Mouse (Mus musculus) brain, embryonic 14.5 days (tissue): ENCODE data around the gene Cbx8. TPM values are rescaled to one million over a fixed set of nuclear protein-coding genes. Genes with fewer than 3 reads are reported as not detected.

Source experiments
- DNase-seq: peaks from one replicate; pipeline ENCODE4 v3.0.0-alpha.2; 2011; ENCODE audit warnings: low read depth
- CTCF ChIP-seq: fragments of 200-500 bp; IDR thresholded peaks from 2 replicates; pipeline ENCODE4 v1.5.1; 2012; ENCODE audit warnings: inconsistent platforms, mild to moderate bottlenecking, moderate library complexity, borderline replicate concordance; ENCODE audit not compliant: insufficient read depth, insufficient read length; ENCODE audit errors: extremely low read depth
- POLR2A ChIP-seq: fragments of 200-500 bp; IDR thresholded peaks from 2 replicates; pipeline ENCODE4 v1.6.1; 2012; ENCODE audit warnings: mild to moderate bottlenecking, inconsistent platforms, borderline replicate concordance; ENCODE audit not compliant: poor library complexity, insufficient read depth, insufficient read length, severe bottlenecking; ENCODE audit errors: extremely low read depth
- polyA plus RNA-seq: library from polyadenylated mRNA; depleted of rRNA; stranded (reverse); fragments of >200 nt; gene quantifications from 2 replicates; pipeline ENCODE4 v1.2.3, GENCODE M21; 2012; rRNA removed

Gene Cbx8
- polyA plus RNA-seq, result 6.5 and 10.4 TPM in 2 replicates

- TF ChIP-seq POLR2A (peak; percentile 75; the same call in 1 of the 2 replicates), CTCF (no peak)
- peak; percentile 100 for DNase-seq
Observed at GRCm38 (mm10) chr11:119040600-119041324, at the start of gene Cbx8. Gene Cbx8 (minus strand): TSS chr11:119040969.

GRCm38 (mm10) chr11:119090076-119090960, 49.5 kb upstream of the Cbx8 start:
- DNase-seq, result peak; percentile 47

DNA sequence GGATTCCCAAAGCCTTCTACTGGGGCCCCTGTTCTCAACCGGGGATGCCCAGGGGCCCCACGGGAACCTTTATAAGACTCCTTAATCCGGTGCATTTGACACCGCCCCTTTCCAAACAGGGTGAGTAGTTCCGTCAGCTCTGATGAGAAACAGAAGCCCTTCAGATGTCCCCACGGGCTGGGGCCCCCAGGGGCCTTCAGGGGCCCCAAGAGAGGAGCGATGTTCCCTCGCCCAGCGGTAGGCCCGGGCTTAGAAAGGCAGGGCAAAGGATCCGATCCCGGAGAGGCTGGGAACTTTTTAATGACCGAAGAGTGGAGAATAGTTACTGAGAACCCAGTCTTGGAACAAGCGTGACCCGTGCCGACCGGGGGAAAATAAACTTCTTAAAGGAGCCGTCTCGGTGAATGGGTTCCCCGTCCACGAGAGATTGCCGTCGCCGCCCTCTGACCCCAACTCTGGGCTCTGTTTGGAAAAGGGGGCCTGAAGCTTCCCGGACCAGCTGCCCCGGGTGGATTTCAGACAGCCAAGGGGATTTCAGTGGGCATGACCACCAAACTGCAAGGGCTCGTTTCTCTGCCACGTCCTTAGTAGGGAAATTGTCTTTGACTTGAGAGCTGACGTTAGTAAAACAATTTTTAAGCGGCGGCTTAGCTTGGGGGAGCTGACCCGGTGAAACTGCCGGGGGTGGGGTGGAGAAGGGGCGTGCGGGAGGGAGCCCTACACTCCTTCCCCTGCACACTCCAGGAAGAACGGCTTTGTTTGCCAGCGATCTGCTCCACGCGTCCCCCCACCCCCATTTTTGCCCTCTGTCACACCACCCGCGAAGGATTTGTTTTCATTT, 48.7 kb upstream of the Cbx8 start:
- no peak for TF ChIP-seq CTCF
- no peak for TF ChIP-seq POLR2A
- DNase-seq, result peak; percentile 18

More at GRCm38 (mm10) chr11:119090076-119090960, 49.5 kb upstream of the Cbx8 start:
- TF ChIP-seq CTCF, result no peak
- TF ChIP-seq POLR2A, result no peak

DNA sequence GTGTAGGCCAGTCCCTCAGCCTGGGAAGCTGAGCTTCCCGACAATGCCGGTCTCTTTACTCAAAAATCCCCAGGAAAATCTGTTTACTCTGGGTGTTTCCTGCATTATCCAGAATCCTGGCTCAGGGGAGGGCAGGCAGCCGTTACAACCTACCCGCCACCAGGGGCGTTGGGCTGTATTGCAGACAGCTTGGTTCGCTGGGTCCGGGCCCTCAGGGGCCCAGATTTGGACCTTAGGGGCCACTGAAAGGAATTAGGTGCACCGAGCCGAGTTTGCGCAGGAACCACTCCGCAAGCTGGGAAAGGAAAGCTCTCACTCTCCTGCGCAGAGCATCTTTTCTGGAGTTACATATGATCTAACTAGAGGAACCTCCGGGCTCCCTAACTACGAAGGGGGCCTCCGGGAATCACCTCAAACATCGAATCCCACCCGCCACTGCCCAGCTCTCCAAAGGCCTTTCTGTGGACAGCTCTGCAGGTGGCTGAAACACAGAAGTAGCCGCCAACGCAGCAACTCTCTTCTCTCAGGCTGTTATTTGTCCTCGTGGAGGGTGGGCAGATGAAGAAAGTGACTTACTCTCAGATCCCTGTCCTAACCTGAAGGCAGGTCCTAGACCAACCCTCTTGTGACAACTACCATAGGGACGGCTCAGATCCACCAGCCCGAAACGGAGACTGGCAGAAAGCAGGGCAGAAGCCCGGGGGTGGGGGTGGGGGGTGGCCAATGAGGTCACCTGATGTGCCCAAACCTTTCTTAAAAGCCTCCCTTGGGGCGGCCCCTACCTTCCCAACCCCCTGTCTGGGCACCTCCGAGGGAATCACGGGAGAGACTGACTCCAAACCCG, 47.8 kb upstream of the Cbx8 start:
- peak; percentile 47 for DNase-seq
- no peak for TF ChIP-seq POLR2A
- TF ChIP-seq CTCF, result peak; percentile 61; the same call in 1 of the 2 replicates

GRCm38 (mm10) chr11:119087301-119088082, 46.7 kb upstream of the Cbx8 start:
- no peak for TF ChIP-seq POLR2A
- no peak for TF ChIP-seq CTCF
- peak; percentile 22 for DNase-seq

DNA sequence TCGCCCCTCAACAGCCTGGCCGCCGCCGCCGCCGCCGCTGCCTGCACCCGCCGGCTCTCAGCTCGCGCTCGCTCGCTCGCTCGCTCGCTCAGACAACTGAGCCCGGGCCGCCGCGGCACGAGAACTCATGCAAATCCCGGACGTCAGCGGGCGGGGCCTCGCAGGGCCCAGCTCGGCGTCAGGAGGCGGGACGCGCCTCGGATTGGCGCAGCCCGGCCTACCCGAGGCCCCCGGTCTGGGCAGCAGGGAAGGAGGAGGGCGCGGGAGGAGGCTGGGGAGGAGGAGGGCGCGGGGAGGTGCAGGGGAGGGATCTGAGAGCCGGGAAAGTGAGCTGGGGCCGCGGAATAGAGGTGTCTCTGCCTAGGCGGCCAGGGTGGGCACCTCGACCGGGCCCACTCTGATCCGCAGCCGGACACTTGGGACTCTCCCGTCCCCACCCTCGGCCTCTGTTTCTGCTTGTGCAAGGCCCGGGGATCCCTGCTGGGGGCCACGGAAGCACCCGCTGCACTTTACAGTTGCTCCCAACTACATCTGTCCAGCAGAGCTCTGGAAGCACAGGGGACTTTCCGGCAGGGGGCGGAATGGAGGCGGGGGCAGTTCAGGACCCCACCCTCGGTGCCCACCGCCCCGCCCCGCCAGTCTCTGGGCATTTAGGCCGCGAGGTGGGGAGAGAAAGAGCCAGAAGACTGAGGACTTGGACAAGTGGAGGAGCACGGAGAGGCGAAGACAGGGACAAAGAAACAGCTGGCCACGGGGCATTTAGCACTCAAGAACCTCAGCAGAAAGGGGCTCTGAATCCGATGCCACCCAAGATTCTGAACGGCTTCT, 45.6 kb upstream of the Cbx8 start, which contains the start of gene Cbx4:
Gene Cbx4 (minus strand): TSS at position 78 of the 828 bp plus-strand sequence.
- peak; percentile 99 for DNase-seq

GRCm38 (mm10) chr11:119085279-119086062, 44.7 kb upstream of the Cbx8 start:
- DNase-seq, result peak; percentile 90
- TF ChIP-seq CTCF (no peak), POLR2A (no peak)

More for the DNA sequence above, 45.6 kb upstream of the Cbx8 start, which contains the start of gene Cbx4:
- TF ChIP-seq CTCF (0 out of 2 replicates have a peak, but pooled peaks have one; percentile 9), POLR2A (peak; percentile 92)

DNA sequence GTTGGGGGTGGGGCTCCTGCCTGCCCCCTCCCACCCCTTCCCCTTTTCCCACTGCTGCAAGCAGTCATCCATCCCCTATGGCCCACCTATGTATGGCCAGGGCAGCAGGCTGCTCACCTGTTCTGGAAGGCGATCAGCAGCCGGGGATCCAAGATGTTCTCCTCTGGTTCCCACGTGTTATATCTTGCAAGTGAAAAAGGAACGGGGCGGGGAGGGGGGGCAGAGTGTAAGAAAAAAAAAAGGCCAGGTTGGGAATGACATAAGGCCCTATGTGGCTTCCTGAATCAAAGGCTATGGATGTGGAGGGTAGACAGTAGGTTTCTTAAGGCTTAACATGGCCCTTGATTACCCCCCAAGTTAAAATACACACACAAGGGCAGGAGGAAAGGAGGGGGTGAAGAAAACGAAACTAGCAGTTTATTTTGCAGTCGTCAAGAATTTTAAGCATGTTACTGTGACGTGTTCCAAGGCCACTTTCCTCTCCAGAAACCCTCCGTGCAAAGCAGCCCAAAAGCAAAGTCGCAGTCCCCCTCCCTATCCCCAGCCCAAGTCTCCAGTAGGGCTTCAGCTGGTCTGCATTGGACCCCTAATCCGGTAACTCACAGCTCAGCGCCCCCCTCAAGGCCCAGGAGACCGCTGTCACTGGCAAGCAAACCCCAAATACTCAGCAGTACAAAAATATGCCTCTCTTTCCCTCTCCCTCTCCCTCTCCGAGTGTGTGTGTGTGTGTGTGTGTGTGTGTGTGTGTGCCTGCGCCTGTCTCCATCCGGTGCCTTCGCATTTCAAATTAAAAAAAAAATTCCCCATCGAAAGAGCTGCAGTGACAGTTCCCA, 43.9 kb upstream of the Cbx8 start:
- peak; percentile 70 for DNase-seq
- no peak for TF ChIP-seq CTCF
- no peak for TF ChIP-seq POLR2A
